Mouse (Mus musculus) erythroblast, embryonic 14.5 days (primary cell): ENCODE measurements around the gene Slc37a3.

ENCODE experiments used
- GATA1 ChIP-seq: IDR thresholded peaks from 2 replicates; pipeline ENCODE4 v1.6.1; 2012; ENCODE audit warnings: low read length, inconsistent platforms, mixed read lengths
- TAL1 ChIP-seq: IDR thresholded peaks from 3 replicates; pipeline ENCODE4 v1.6.1; 2012; ENCODE audit warnings: low read length, inconsistent platforms, mixed read lengths

DNA sequence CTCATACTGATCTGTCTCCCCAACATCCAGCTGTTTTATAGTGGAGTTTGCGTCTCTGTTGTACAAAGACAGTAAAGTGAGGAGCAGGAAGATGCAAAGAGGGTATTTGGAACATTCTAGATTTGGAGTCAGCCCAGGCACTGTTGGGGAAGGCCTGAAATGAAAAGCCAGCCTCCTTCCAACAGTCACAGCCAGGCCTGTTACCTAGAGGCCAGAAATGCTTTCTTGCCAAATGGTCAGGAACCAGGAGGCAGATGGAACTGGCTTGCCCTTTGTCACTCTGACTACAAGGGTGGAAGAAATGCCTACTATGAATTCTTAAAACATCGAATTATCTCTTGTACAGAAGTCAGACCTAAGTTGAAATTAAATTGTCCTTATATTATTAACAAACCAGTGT, 12.5 kb upstream of the Slc37a3 start:
- TF ChIP-seq GATA1 (no peak), TAL1 (no peak)
